Mouse (Mus musculus) hindbrain, embryonic 16.5 days (tissue): Measurements from ENCODE around the gene Dph2. TPM values are rescaled to one million over a fixed set of nuclear protein-coding genes. Genes with fewer than 3 reads are reported as not detected.

Source experiments
- ATAC-seq: fragments of 200-750 bp; cut with Nextera tagmentation; 2 replicates; pipeline ENCODE4 v1.8.0; 2017; ENCODE audit warnings: moderate TSS enrichment, moderate library complexity
- H3K27ac ChIP-seq: fragments of 300-500 bp; sonication (generic); 2 replicates; pipeline ENCODE4 v1.5.1; 2014; ENCODE audit warnings: low read depth, mild to moderate bottlenecking, control low read depth, low read length, moderate library complexity
- H3K27me3 ChIP-seq: fragments of 300-500 bp; sonication (generic); replicated peaks from 2 replicates; pipeline ENCODE4 v1.6.1; 2014; ENCODE audit warnings: low read length; ENCODE audit not compliant: control insufficient read depth, insufficient read depth
- H3K36me3 ChIP-seq: fragments of 300-500 bp; sonication (generic); 2 replicates; pipeline ENCODE4 v1.6.1; 2014; ENCODE audit warnings: mild to moderate bottlenecking, low read length, moderate library complexity, mixed read lengths; ENCODE audit not compliant: control insufficient read depth, insufficient read depth
- H3K4me1 ChIP-seq: fragments of 300-500 bp; sonication (generic); 2 replicates; pipeline ENCODE4 v1.6.1; 2014; ENCODE audit warnings: low read depth, low read length; ENCODE audit not compliant: control insufficient read depth, insufficient read depth
- H3K4me2 ChIP-seq: fragments of 300-500 bp; sonication (generic); 2 replicates; pipeline ENCODE4 v1.6.1; 2014; ENCODE audit warnings: mild to moderate bottlenecking, low read length, control low read depth, moderate library complexity
- H3K4me3 ChIP-seq: fragments of 300-500 bp; sonication (generic); 2 replicates; pipeline ENCODE4 v1.5.1; 2014; ENCODE audit warnings: mild to moderate bottlenecking, low read length, control low read depth, moderate library complexity
- H3K9ac ChIP-seq: fragments of 300-500 bp; sonication (generic); 2 replicates; pipeline ENCODE4 v1.6.1; 2014; ENCODE audit warnings: low read depth, mild to moderate bottlenecking, control low read depth, low read length, moderate library complexity
- H3K9me3 ChIP-seq: fragments of 300-500 bp; sonication (generic); 2 replicates; pipeline ENCODE4 v1.6.1; 2014; ENCODE audit warnings: mild to moderate bottlenecking, low read length, moderate library complexity; ENCODE audit not compliant: control insufficient read depth
- WGBS: fragments of 180-500 bp; shearing (Covaris S2); extraction: QIAGEN DNeasy Blood & Tissue Kit; methylation state at CpG from one replicate; pipeline ENCODE4 v1.1.7; 2014; 5-methylcytosine and 5-hydroxymethylcytosine counted together
- polyA plus RNA-seq: library from polyadenylated mRNA; unstranded; fragments of >200 nt; fragmentation: Nextera tagmentation; extraction: Ambion mirVana; gene quantifications from 2 replicates; pipeline ENCODE4 v1.2.1, GENCODE M21; 2015

Dph2 gene
- polyA plus RNA-seq, 1 experiment from 2014 or later, result 21.8 TPM

GRCm38 (mm10) chr4:117886644-117887043, 5.2 kb downstream of the Dph2 start:
- Histone ChIP-seq H3K4me2 (peak overlapping the region; percentile 86), H3K27ac (peak overlapping the region; percentile 66), H3K4me3 (peak overlapping the region; percentile 94), H3K4me1 (peaks cover 43% of the 10 kb centered on the region), H3K27me3 (no peaks in the 10 kb centered on the region), H3K36me3 (peaks cover 9% of the 10 kb centered on the region; the same call in 1 of the 2 replicates), H3K9ac (peak overlapping the region; percentile 98), H3K9me3 (no peaks in the 10 kb centered on the region)
- WGBS, result 2% methylated on average over 23 of the region's 24 CpGs
- ATAC-seq, result no peak

DNA sequence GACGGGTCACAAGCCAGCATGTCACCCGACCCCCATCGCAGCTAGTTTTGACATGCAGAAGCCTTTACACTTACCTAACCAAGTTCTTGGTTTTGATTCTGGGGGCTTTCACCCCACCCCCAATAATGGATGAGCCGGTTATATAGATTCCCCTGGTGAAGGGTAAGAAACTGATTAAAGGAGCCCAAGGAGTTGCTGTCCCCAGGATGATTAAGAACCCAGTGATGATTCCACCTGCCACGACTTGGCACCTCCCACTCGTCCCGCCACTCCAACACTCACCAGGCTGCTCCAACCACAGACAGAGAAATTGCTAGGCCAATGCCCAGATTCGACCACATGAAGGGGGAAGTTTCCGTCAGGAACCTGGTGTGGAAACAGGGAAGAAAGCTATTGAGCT, 5.8 kb downstream of the Dph2 start:
- H3K4me2 ChIP-seq, result peak overlapping the region; percentile 86
- peak overlapping the region; percentile 98 for H3K9ac ChIP-seq
- WGBS, result 76% methylated on average over 9 of the region's 9 CpGs

GRCm38 (mm10) chr4:117885093-117885492, 6.7 kb downstream of the Dph2 start:
- H3K9me3 ChIP-seq, result no peaks in the 10 kb centered on the region
- H3K4me3 ChIP-seq, result no peak overlapping the region
- H3K27me3 ChIP-seq, result no peaks in the 10 kb centered on the region
- peaks cover 14% of the 10 kb centered on the region for H3K36me3 ChIP-seq
- H3K4me2 ChIP-seq, result no peak overlapping the region
- H3K4me1 ChIP-seq, result peaks cover 42% of the 10 kb centered on the region
- ATAC-seq, result no peak
- H3K27ac ChIP-seq, result no peak overlapping the region
- 96% methylated on average over 10 of the region's 10 CpGs for WGBS
- no peak overlapping the region for H3K9ac ChIP-seq

More for the DNA sequence above, 5.8 kb downstream of the Dph2 start:
- Histone ChIP-seq H3K9me3 (no peaks in the 10 kb centered on the region), H3K4me3 (peak overlapping the region; percentile 94), H3K27ac (no peak overlapping the region), H3K27me3 (no peaks in the 10 kb centered on the region), H3K4me1 (peaks cover 45% of the 10 kb centered on the region), H3K36me3 (peaks cover 11% of the 10 kb centered on the region)
- ATAC-seq, result no peak

GRCm38 (mm10) chr4:117884146-117884545, 7.7 kb downstream of the Dph2 start:
- peaks cover 42% of the 10 kb centered on the region for H3K4me1 ChIP-seq
- ATAC-seq, result no peak
- peak overlapping the region; percentile 97; the same call in 1 of the 2 replicates for H3K9ac ChIP-seq

DNA sequence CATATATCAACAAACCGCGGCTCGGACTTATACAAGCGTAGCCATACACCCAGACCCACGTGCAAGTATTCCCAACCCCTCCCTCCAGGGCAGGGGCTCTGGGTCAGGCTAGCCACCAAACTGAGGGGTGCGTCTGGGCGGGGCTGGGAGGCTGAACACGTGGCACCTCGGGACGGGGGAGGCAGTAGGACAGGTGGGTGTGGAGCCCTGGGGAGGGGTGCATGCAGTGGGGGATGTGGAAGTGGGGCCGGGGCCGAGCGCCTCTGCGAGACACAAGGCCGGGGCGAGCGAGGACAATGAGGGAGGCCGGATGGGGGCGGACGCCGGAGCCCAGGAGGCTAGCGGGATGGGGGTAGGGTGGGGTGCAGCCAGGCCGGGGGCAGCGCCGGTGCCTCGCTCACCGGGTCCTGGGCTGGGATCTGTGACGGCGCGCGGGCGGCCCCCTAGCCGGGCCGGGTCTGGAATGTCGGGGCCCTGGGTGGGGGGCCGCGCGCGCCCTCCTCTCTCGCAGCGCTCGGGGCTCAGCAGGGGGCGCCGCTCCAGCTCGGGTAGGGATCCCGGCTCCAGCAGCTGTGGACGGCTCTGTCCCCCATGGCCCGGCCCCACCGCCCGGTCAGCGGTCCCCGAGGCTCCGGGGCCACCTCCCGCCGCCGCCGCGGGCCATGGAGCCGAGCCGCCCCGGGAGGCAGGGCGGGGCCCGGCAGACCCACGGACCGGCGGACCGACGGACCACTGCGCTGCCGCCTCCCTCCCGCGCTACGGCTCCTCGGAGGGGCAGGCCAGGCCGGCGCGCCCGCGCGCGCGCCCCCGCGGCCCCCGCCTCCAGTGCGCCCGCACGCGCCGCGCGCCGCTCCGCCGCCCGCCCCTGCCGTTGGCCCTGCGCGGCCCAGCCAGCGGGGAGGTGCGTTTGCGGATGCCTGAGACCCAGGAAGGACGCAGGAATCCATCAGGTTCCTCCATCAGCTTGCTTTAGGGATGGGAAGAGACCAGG, 8.8 kb downstream of the Dph2 start, which contains the start of gene B4galt2:
B4galt2 (minus strand) TSS at position 787 of the 991 bp plus-strand sequence.
- Histone ChIP-seq H3K4me3 (peak within 1 kb of the TSS; percentile 84), H3K9ac (peak within 1 kb of the TSS; percentile 97), H3K9me3 (no peaks in the 10 kb centered on the region), H3K36me3 (peaks cover 9% of the 10 kb centered on the region), H3K27me3 (no peaks in the 10 kb centered on the region), H3K4me2 (peak within 1 kb of the TSS; percentile 87), H3K4me1 (peaks cover 42% of the 10 kb centered on the region), H3K27ac (peak within 1 kb of the TSS; percentile 82)
- under 1% methylated on average over 61 of the region's 103 CpGs for WGBS
- ATAC-seq, result peak; percentile 51

More at GRCm38 (mm10) chr4:117884146-117884545, 7.7 kb downstream of the Dph2 start:
- H3K27me3 ChIP-seq, result no peaks in the 10 kb centered on the region
- H3K4me2 ChIP-seq, result peak overlapping the region; percentile 87
- WGBS, result 85% methylated on average over 1 of the region's 1 CpGs
- H3K9me3 ChIP-seq, result no peaks in the 10 kb centered on the region
- peaks cover 9% of the 10 kb centered on the region for H3K36me3 ChIP-seq
- peak overlapping the region; percentile 84 for H3K4me3 ChIP-seq
- H3K27ac ChIP-seq, result no peak overlapping the region

DNA sequence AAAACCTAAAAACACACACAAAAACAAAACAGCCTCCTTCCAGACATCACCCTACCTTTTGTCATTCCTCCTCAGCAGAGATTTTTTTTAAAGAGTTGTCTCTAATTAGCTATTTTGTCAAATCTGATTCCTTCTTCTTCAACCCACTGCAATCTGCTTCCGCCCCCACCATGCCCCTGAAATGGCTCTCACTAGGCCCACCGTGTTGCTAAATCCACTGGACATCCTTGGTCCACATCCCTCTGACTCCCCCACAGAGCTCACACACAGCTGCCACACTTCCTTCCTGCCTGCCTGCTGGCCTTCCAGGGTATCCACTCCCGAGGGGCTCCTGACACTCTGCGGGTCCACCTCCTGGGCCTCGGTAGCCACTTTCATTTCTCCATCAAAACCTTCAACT, 13.1 kb downstream of the Dph2 start:
- Histone ChIP-seq H3K36me3 (peaks cover 26% of the 10 kb centered on the region), H3K9me3 (no peaks in the 10 kb centered on the region), H3K9ac (no peak overlapping the region), H3K4me2 (no peak overlapping the region), H3K27ac (no peak overlapping the region), H3K4me1 (peaks cover 18% of the 10 kb centered on the region), H3K4me3 (no peak overlapping the region), H3K27me3 (no peaks in the 10 kb centered on the region)
- no peak for ATAC-seq
- WGBS, result 80% methylated on average over 5 of the region's 5 CpGs

DNA sequence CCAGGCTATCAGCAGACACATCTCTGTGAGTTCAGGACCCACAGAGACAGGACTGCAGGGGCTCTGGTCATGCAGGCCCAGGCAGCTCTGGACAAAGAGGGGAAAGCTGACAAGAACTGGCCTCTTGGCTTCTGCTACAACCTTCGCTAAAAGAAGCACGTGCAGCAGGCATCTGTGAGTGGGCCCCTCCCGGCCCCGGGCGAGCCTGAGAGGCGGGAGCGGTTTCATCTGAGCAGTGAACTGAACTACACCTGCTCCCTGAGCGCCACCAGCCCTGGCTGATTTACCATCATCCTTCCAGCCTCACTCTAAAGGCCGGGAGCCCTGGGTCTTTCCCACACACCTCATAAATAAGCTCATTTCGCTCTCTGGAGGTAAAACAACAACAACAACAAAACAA, 13.5 kb downstream of the Dph2 start:
- H3K9me3 ChIP-seq, result no peaks in the 10 kb centered on the region
- no peak overlapping the region for H3K4me3 ChIP-seq
- H3K4me1 ChIP-seq, result peaks cover 15% of the 10 kb centered on the region
- no peaks in the 10 kb centered on the region for H3K27me3 ChIP-seq
- H3K36me3 ChIP-seq, result peaks cover 29% of the 10 kb centered on the region
- H3K4me2 ChIP-seq, result no peak overlapping the region
- H3K27ac ChIP-seq, result no peak overlapping the region
- ATAC-seq, result no peak
- H3K9ac ChIP-seq, result peak overlapping the region; percentile 8; the same call in 1 of the 2 replicates
- WGBS, result 67% methylated on average over 10 of the region's 10 CpGs

GRCm38 (mm10) chr4:117873615-117874014, 18.2 kb downstream of the Dph2 start:
- H3K9me3 ChIP-seq, result no peaks in the 10 kb centered on the region
- ATAC-seq, result no peak
- H3K9ac ChIP-seq, result no peak overlapping the region
- WGBS, result 90% methylated on average over 9 of the region's 9 CpGs
- H3K36me3 ChIP-seq, result peaks cover 28% of the 10 kb centered on the region
- no peak overlapping the region for H3K27ac ChIP-seq
- no peaks in the 10 kb centered on the region for H3K27me3 ChIP-seq
- peaks cover 3% of the 10 kb centered on the region; the same call in 1 of the 2 replicates for H3K4me1 ChIP-seq
- H3K4me2 ChIP-seq, result no peak overlapping the region
- no peak overlapping the region for H3K4me3 ChIP-seq

- ATAC-seq, result no peak
- 9% methylated on average over 14 of the region's 14 CpGs for WGBS
- H3K9me3 ChIP-seq, result no peaks in the 10 kb centered on the region
- H3K36me3 ChIP-seq, result peaks cover 26% of the 10 kb centered on the region
- 0 out of 2 replicates have a peak within 1 kb of the TSS, but pooled peaks have one; percentile 1 for H3K9ac ChIP-seq
- H3K4me3 ChIP-seq, result no peak within 1 kb of the TSS
- no peaks in the 10 kb centered on the region for H3K27me3 ChIP-seq
- H3K4me2 ChIP-seq, result peak within 1 kb of the TSS; percentile 20
- H3K4me1 ChIP-seq, result peaks cover 5% of the 10 kb centered on the region; the same call in 1 of the 2 replicates
- H3K27ac ChIP-seq, result no peak within 1 kb of the TSS
These were observed 19.4 kb downstream of the Dph2 start, which contains the start of gene Ccdc24 for GRCm38 (mm10) chr4:117872471-117872886. Gene Ccdc24, minus strand, starts transcription at chr4:117872557.
